Mouse (Mus musculus) retina, postnatal 1 day (tissue): ENCODE results near the gene Slc38a10.

Experiments
- DNase-seq: peaks from one replicate; pipeline ENCODE4 v3.0.0-alpha.2; 2012

Slc38a10 gene

DNA sequence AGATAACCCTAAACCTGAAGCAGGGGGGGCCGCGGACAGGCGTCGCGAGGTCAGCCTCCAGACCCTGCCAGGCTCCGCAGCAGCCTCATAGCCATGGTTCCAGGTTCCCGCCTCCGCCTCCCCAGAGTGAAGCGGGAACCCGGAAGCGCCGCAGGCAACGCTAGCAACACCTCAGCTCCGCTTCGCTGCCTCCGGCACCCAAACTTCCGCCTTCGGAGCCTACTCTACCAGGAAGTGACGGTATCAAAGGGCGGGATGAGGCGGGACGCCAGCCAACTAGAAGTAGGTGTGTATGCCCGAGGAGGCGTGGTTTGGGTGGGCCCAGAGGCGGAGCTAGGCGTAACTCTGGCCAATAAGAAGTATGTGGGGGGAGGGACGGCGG is at the start of gene Slc38a10:
Gene Slc38a10, minus strand, starts transcription at position 234 of the 382 bp plus-strand sequence.
- peak; percentile 100 for DNase-seq

DNA sequence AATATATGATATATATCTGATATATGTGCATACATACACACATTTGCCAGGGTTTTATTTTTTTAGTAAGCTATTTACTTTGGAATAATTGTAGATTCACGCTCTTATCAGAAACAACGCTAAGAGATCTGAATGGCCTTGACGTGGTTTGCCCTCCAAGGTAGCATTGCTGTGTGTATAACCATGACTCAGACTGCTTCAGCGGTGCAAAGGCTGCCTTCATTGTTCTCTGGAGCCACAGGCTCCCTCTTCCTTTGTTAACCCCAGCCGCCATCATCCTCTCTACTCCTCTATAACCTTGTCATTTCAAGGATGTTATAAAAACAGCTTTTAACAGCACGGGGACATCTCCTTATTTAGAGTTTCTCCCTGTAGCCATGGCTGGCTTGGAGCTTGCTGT is 49.5 kb upstream of the Slc38a10 start:
- no peak for DNase-seq

DNA sequence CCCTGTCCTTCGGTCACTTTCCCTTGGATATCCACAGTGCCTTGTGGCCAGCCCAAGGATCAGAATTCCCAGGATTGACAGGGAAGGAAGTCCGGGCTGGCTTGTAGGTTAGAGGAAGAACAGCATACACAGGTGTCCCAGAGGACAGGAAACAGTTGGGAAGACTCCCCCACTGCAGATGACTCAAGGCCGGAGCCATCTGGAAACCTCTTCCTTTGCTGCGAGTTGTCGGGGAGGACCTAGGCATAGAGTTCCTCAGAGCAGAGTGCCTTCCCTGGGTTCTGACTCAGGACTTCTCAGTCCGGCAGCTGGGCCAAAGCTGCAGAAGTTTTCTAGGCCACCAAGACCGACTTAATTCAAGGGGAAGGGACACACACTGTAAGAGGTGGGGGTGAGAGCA is 48.6 kb upstream of the Slc38a10 start:
- no peak for DNase-seq

DNA sequence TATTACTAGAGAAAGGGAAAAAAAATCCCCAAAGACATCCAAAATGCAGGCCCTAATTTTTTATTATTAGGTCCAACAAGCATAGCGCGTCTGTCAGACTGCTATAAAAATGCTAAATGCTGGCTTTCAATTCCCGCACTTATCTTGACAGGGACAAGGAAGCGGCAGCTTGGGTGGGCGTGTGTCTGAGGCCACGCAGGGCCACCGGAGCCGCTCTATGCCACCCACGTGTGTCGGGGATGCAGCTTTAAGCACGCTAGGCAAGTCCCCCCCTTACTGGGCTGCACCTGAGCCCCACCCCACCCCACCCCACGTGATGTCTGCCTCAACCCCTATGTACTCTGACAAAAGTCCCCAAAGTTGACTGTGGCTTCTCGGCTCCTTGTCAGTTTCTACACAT is 47.7 kb upstream of the Slc38a10 start:
- peak; percentile 36 for DNase-seq

DNA sequence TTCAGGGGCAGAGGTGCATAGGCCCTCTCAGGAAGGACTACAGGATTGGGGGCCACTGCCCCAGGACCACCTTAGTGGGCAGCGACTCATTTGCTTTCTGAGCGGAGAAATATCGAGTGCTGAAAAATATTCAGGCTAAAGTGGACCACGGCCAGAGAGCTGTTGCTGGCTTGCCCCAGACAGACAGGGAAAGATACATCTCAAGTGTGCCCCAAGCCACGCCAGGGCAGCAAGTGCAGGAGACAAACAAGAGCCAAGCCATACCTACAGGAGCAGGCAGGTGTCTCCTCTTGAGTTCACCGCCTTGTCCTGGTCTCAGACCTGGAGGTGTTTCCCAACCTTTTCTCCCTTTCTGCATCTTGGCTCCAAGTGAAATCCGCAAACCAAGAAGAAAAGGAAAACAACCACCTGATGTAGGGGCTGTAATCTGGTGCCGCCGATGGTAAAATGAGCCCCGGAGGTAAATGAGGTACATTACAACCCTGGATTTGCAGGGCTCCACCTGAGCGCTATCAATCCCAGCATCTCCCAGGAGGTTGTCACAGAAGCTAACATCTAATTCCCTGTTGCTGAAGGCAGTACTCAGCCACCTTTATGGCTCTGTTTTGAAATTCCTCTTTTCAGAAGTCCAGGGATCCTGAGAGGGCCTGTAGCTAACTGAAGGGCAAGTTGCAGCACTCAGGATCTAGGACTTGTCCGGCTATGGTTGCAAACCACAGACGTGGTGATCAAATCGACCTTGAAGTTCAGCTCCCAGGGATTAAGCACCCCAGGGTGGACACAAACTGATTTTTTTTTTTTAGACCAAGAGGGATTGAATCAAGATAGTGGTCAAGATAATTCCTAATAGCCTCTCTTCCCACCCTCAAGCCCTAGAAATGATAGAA is 39.6 kb upstream of the Slc38a10 start:
- no peak for DNase-seq

DNA sequence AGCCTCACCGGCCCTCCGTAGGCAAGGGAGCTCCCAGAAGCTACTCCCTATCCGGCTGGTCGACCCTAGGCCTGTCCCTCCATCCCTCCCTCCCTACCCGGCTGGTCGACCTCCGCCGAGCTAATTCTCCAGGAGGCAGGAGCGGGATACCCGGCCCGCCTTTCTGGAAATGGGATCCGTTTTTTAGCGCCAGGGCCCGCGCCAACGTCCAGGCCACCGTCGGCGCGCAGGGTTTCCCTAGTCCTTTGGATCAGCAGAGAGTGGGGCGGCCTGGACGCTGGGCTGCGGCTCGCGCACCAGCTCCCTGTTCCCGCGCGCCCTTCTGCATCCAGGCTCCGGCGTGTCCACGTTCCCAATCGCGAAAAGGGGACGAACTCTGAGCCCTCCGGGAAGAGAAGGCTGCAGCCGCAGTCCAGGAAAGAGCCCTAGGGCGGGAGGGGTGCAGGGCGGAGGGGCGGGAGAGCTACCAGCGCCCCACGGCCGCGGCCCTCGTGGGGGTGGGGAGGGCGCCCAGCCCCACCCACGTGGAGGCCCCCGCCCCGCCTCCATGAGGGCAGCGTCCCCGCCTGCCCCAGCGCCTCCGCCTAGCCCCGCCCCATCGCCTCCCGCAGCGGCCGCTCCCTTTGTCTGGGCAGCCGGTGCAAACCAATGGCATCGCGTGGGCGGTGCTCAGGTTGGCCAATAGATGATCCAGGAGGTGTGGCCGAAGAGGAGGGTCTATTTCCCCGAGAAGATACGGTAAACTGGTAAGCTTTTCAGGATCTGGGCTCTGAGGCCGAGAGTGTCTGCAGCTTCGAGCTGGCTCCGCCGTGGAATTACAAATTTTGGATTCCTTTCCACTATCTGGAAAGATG is 38.5 kb upstream of the Slc38a10 start:
- peak; percentile 99 for DNase-seq

DNA sequence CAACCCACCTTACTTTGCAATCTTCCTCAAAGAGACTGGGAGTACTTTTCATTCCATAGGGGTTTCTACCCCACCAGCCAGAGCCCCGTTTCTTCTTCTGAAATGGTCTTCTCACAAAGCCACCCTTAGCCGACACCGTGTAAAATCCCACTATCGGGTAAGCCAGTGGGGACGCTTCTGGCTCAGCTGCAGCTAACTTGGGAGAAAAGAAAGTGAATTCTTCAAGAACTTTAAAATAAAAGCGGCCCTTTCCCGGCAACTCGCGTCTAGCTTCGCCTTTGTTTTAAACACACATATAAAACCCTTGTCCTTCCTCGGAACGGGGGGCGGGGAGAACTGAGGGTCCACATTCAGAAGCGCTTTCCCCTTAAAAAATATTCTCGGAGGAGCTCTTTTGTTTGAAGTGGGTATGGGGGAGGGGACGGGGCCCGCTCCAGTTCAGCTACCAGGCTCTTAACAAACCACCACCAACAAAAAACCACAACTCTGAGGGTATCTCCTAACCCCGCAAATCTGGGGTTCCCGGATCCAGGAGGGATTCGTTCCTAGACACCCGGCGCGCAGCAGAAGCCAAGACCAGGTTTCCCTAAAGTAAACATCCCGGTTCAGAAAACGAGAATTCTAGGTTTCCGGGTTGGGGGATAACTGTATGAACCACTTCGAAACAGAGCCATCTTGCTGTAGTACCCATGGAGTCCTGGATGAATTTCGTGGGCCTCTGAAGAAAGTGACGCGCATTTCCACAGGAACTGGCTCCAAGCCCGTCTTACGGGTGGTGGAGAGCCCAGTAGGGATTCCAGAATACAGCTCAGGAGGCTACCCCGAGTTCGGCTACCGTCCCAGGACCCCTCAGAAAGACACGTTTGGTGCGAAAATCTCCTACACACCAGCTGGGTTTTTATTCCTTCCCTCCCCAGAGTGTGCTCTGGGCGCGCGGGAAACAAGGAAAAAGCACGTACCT is 37.6 kb upstream of the Slc38a10 start:
- peak; percentile 71 for DNase-seq

DNA sequence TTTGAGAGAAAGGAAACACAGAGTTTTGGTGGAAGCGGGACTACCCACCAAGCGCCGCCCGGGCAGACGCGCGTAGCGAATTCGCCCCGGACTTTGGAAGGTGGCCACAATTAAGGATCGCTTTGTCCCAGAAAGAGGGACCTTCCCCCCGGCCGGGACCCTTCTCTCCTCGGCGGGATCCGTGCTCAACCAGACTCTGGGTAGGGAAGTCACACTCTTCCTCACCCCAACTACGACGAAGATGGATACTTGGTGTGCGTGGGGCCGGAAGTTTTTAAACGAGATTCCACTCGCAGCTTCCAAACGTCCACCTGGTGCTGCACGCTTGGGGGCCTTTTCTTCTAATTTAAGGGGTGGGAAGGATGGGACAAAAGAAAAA is 36.9 kb upstream of the Slc38a10 start:
- no peak for DNase-seq

DNA sequence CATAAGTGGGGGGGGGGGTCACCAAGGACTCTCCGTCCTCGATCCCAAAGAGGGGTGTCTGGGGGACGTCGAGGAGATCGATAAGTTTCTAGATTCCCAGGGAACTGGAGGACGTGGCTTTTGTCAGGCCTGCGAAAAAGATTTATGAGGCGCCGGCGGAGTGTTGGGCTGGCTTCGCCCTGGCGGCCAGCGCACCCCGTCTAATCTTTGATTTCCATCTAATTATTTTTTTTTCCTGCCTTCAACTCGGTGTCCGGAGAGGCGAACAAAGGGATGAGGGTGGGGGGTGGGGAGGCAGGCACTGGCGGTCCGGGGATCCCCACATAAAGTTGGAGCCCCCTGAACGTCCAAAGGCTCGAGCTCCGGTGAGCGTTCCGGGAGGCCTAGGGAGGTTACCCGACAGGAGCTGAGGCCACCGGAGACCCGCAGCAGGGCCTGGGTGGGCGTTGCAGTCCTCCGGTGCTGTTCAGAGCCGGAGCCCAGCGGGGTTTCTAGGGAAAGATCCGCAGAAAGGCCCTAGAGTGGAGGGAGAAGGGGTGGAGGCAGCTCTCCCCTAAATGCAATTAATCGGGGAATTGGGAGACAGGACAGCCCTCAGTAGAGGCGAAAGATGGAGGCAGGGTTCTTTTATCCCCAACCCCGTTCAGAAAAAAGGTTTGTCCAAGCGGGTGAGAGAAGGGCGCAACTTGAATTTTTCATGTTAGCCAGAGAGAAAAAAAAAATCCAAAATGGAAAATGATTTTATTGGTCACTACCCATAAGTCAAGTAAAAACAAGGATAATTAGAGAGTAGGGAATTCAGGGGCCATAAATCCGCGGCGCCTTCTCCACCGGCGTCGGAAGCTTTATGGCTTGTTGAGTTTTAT is 36.3 kb upstream of the Slc38a10 start:
- peak; percentile 63 for DNase-seq

DNA sequence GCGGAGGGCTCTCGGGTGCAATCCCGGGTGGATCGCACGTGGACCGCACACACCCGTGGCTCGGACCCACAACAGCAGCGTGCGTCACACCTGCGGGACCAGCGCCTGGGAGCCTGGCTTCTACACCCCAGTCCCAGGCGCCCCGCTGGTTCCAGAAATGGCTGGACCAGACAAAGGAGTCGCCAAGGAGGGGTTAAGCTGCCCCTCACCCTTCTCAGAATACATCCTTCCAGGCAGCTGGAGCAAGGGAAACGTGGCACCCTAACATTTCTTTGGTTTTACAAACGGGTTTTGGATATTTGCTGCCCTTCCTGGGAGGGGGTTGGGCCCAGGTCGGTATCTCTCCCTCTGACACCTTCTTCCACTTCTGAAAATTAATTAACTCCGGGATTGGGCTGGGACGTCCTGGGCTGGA is 35.7 kb upstream of the Slc38a10 start:
- DNase-seq, result peak; percentile 63

DNA sequence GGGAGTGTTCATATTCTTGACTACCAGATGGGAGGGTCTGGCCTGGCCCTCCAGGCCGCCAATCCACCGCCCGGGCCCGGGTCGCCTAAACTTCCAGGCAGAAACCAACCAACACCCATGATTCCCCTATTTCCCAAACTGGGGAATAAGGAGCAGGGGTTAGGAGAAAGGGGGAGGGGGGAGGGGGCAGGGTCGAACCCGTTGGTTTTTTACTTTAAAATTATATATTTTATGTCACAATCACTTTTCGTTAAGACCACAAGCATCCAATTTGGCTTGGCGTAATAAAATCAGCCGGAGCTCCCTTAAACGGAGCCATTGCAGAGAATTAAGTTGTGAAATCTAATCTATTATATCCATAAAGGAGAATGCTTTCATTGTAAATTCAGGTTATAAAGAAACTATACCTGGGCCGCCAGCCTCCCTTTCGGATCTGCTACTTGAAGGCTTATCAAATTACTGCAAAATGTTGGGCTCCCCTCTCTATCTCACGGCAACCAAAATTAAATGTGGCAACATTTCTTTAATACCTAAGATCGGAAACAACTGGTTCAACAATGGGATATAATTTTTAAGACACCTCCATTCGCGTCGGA is 35.1 kb upstream of the Slc38a10 start:
- no peak for DNase-seq

DNA sequence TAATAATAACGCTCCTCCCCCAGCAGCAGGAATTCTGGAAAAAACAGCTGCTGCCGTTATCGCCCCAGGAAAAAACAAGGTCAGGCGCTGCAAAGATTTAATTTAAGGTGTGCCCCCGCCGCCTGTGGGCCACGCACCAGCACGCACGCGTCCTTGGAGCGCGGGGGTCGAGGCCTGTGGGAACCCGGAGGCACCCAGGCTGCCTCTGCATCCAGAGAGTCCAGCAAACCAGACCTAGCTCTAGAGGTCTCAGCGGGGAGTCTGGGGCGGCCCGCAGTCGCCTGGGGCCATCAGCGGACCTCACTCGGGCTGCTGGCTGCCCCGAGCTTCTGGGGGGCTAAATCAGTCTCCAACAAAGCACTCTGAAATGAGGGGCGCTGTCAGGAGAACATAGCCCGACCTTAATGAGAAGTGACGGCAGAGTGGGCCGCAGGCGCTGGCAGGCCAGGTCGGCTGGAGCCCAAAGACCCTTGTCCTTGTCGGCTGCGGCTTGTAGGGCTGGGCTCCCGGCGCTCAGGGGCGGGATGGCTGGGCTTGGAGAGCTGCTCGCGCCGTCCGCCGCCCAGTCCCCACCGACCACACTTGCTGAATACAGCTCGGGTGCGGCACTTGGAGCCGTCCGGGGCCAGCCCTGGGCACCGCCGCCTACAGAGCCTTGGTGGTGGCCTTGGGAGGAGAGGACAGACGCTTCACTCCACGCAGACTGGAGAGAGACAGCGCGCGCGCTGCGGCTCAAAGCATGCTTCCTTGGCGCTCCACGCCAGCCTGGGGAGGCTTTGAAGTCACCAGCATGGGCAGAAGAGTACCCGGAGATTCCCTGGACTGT is 34.4 kb upstream of the Slc38a10 start:
- DNase-seq, result peak; percentile 94

DNA sequence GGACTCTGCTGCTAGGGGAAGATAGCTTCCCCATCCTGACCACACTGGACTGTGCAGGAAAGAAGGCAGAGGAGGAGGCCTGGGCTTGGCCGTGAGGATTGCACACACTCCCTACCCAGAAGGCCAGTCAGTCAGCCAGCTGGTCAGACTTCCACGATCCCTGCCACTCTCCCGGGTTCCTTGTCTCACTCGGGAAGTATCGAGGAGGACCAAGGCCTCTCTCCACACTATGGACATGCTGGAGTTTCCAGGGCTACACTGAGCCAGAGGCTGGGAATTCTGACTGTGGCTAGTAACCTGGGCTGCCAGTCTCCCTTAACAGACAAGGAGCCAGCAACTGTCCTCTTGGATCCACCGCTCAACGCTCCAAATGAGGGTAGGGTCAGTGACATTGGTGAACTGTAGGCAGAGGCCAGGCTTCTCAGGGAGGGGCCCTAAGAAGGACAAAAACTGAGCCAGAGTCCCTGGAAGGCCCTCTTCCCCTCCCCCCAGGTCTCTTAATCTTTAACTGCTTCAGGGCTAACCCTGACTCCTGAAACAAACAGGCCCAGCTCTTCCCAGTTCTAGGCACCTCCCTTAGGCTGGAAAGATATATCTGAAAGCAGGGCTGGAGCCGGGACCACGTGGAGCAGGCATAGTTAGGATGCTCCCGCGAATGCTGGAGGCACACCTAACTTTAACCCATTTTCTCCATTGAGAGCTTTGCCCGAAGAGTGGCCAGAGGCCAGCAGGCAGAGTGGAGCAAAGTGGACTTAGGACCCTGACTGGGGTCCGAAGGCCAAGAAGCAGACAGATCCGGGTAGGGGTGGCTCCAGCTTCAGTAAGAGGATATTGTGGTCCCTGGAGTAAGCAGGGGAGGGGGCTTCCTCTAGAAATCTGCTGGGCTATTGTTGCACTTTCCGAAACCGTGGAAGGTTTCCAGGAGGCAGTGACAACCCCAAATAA is 33.5 kb upstream of the Slc38a10 start:
- peak; percentile 75 for DNase-seq

DNA sequence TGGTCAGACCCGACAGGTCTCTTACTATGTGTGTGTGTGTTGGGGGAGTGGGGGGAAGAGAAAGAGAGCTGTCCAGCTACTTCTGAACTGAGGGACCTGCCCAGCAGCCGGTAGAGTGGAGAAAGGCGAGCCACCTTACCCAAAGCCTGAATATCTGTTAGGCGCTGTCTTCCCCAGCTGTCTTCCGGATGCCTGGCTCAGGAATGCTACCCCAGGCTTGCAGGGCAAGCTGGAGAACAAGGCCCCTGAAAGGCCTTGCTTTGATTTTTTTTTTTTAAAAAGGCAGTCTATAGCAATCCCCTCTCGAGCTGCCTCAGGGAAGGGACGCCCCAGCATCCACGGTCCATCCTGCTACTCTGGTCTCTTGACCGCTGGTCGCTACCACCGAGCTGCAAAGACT is 32.6 kb upstream of the Slc38a10 start:
- peak; percentile 43 for DNase-seq

DNA sequence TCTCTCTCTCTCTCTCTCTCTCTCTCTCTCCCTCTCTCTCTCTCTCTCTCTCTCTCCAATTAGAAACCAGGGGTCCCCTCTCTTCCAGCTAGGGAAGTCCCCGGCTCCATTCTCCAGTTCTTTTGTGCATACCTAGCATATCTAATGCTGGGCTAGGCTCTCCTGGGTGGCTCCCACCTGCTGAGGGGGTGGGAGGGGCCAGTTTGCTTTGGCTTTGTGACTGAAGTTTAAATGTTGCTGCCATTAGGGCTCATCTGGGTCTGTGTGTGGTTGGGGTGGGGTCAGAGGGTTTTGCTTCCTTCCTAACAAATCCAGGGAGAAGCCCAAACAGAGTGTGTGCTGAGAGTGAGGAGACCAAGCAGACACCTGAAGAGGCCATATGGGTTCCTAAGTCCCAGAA is 32.0 kb upstream of the Slc38a10 start:
- no peak for DNase-seq

DNA sequence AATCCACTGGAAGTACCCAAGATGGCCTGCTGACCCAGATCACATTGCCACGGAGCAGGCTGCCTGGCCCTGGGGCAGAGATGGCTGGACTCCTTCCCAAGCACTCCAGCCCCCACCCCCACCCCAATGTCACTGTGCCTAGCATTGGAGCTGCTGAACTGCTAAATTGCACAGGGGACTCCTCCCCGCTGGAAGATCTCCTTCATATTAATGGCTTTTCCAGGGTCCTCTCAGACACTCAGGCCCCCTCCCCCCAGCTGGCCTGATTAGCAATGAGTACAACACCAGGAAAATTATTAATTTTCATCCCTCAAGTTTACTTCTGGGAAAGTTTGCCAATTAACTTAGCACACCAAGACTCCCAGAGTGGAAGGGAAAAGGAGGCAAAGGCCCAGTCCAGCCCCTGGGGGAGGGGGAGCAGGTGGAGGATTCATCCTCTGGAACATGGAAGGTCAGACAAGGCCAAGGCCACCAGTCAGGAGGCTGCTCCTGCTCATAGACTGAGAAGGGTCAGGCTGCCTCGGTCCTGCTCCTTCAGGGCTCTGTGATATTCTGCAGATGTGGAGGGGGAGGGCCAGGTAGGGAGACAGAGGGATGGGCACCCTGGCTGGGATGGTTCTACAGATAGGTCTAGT is 31.4 kb upstream of the Slc38a10 start:
- DNase-seq, result peak; percentile 53

DNA sequence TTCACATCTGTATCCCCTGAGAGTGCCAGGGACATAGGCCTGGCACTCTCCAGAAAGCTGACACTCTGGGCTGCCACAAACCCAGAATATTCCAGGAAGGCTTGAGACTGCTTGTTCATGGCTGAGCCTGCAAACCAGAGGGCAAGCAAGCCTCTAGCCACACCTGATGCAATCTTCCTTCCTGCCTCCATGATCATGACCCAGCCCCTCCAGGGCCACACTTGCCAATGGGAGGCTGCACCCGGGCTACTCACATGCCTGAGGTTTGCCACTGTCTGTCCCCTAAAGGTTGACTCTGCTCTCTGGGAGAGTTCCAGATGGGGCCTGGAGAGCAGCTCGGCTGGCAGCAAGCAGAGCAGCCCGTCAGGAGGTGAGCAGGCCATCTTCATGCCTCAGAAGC is 30.2 kb upstream of the Slc38a10 start:
- no peak for DNase-seq

DNA sequence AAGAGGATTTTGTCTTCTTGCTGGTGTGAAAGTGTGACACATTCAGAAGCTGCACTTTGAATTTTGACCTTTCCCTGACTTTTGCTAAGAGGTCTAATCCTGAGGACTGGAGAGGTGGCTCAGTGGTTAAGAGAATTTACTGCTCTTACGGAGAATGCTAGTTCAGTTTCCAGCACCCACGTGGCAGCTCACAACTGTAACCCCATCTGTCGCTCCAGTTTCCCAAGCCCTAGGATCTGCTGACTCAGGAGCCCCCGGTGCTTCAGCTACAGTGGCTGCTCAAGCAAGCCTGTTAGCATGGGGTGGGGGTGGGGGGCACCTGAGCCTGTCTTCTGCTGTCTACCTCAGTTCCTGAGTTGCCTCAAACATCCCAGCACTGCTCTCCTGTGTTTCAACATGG is 28.2 kb upstream of the Slc38a10 start:
- peak; percentile 76 for DNase-seq

DNA sequence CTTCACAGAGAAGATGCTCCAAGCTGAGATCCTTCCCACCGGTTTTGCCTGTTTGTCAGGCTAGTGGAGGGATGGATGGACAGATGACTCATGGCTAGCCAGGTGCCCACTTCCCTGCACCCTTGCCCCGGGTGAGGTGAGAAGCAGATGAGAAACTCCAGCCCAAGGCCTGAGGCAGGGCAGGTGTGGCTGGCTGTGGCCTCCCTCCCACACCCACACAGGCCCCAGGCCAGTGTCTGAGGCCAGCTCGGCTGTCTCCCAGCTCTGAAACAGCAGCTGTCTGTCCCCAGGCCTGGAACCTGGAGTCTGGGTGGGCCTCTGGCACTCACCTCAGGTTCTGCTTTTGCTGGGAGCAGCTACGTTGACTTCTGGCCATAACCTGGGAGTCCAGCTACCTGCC is 24.8 kb upstream of the Slc38a10 start:
- DNase-seq, result no peak
